Mouse (Mus musculus) MEL (cell line): ENCODE results near the gene Acaa1a. TPM values are rescaled to one million over a fixed set of nuclear protein-coding genes. Genes with fewer than 3 reads are reported as not detected.

Experiments
- DNase-seq: peaks from one replicate; pipeline ENCODE4 v3.0.0; 2011; ENCODE audit warnings: low read depth, low spot score
- H3K27ac ChIP-seq: 2 replicates; pipeline ENCODE4 v1.5.1; 2012; ENCODE audit warnings: low read depth, mild to moderate bottlenecking, control low read depth, low read length, moderate library complexity; ENCODE audit not compliant: control insufficient read depth
- H3K27me3 ChIP-seq, 2 experiments: fragments of 150-350 bp in 1 of 2; sonication (generic) in 1 of 2; 2 replicates each; pipeline ENCODE4 v1.6.1; 2012; ENCODE audit warnings: low read length in 2 of 2, mild to moderate bottlenecking in 2 of 2, improper control_type of control experiment in 1 of 2, moderate library complexity in 1 of 2; ENCODE audit not compliant: insufficient read depth in 2 of 2, control insufficient read depth in 1 of 2
- H3K36me3 ChIP-seq, 2 experiments: 2 replicates each; pipeline ENCODE4 v1.6.1; 2012 to 2014; ENCODE audit warnings: low read length in 2 of 2, improper control_type of control experiment in 1 of 2, inconsistent platforms in 1 of 2, mild to moderate bottlenecking in 1 of 2; ENCODE audit not compliant: insufficient read depth in 2 of 2, control insufficient read depth in 1 of 2
- H3K4me1 ChIP-seq, 2 experiments: fragments of 150-350 bp in 1 of 2; sonication (generic) in 1 of 2; 2 replicates each; pipeline ENCODE4 v1.6.1; 2012; ENCODE audit warnings: low read length in 2 of 2, improper control_type of control experiment in 1 of 2, mild to moderate bottlenecking in 1 of 2; ENCODE audit not compliant: insufficient read depth in 2 of 2, control insufficient read depth in 1 of 2
- H3K4me3 ChIP-seq, 2 experiments: fragments of 150-350 bp in 1 of 2; sonication (generic) in 1 of 2; 2 replicates each; pipeline ENCODE4 v1.5.1; 2012; ENCODE audit warnings: low read depth in 2 of 2, low read length in 2 of 2, mild to moderate bottlenecking in 2 of 2, moderate library complexity in 2 of 2, control low read depth in 1 of 2, improper control_type of control experiment in 1 of 2; ENCODE audit not compliant: control insufficient read depth in 1 of 2, insufficient read depth in 1 of 2
- H3K79me2 ChIP-seq: 2 replicates; pipeline ENCODE4 v1.6.1; 2012; ENCODE audit warnings: mild to moderate bottlenecking, low read length, moderate library complexity; ENCODE audit not compliant: control insufficient read depth, poor library complexity, insufficient read depth
- H3K9ac ChIP-seq: 2 replicates; pipeline ENCODE4 v1.6.1; 2012; ENCODE audit warnings: low read depth, mild to moderate bottlenecking, control low read depth, low read length, moderate library complexity; ENCODE audit not compliant: control insufficient read depth, poor library complexity, severe bottlenecking
- H3K9me3 ChIP-seq: fragments of 150-350 bp; sonication (generic); replicated peaks from 2 replicates; pipeline ENCODE4 v1.6.1; 2012; ENCODE audit warnings: mild to moderate bottlenecking, low read length, improper control_type of control experiment, moderate library complexity; ENCODE audit not compliant: insufficient read depth
- CTCF ChIP-seq, 3 experiments: IDR thresholded peaks in 2 of 3; conservative IDR thresholded peaks in 1 of 3; 2 replicates each; pipeline ENCODE4 v1.5.1; 2011 to 2012; ENCODE audit warnings: low read length in 3 of 3, low read depth in 2 of 3, mild to moderate bottlenecking in 2 of 3, improper control_type of control experiment in 1 of 3, inconsistent platforms in 1 of 3, mixed read lengths in 1 of 3, moderate library complexity in 1 of 3; ENCODE audit not compliant: control insufficient read depth in 1 of 3, insufficient read depth in 1 of 3, poor library complexity in 1 of 3, severe bottlenecking in 1 of 3
- ELF1 ChIP-seq: IDR thresholded peaks from 2 replicates; pipeline ENCODE4 v1.6.1; 2014; ENCODE audit warnings: low read depth, mild to moderate bottlenecking, inconsistent platforms, low read length, improper control_type of control experiment, moderate library complexity
- EP300 ChIP-seq, 2 experiments: IDR thresholded peaks; 2 replicates each; pipeline ENCODE4 v1.6.1; 2011; ENCODE audit warnings: improper control_type of control experiment in 2 of 2, low read length in 2 of 2, low read depth in 1 of 2, mild to moderate bottlenecking in 1 of 2
- ETS1 ChIP-seq: IDR thresholded peaks from 2 replicates; pipeline ENCODE4 v1.6.1; 2012; ENCODE audit warnings: low read depth, mild to moderate bottlenecking, inconsistent platforms, low read length, improper control_type of control experiment, moderate library complexity
- GATA1 ChIP-seq: IDR thresholded peaks from 2 replicates; pipeline ENCODE4 v1.6.1; 2011; ENCODE audit warnings: low read depth, low read length, improper control_type of control experiment
- JUND ChIP-seq: IDR thresholded peaks from 2 replicates; pipeline ENCODE4 v1.6.1; 2011; ENCODE audit warnings: low read depth, mild to moderate bottlenecking, improper control_type of control experiment, low read length
- KAT2A ChIP-seq: conservative IDR thresholded peaks from 2 replicates; pipeline ENCODE4 v1.6.1; 2012; ENCODE audit warnings: low read depth, low read length, improper control_type of control experiment, inconsistent platforms
- MAFK ChIP-seq: IDR thresholded peaks from 2 replicates; pipeline ENCODE4 v1.6.1; 2011; ENCODE audit warnings: low read depth, mild to moderate bottlenecking, low read length, improper control_type of control experiment, borderline replicate concordance
- MAZ ChIP-seq: IDR thresholded peaks from 2 replicates; pipeline ENCODE4 v1.6.1; 2012; ENCODE audit warnings: low read depth, mild to moderate bottlenecking, inconsistent platforms, low read length, improper control_type of control experiment
- MYB ChIP-seq: IDR thresholded peaks from 2 replicates; pipeline ENCODE4 v1.6.1; 2011; ENCODE audit warnings: mild to moderate bottlenecking, low read depth, low read length, improper control_type of control experiment
- MYC ChIP-seq: IDR thresholded peaks from 2 replicates; pipeline ENCODE4 v1.6.1; 2011; ENCODE audit warnings: low read depth, mild to moderate bottlenecking, low read length, improper control_type of control experiment, moderate library complexity
- NRF1 ChIP-seq: IDR thresholded peaks from 2 replicates; pipeline ENCODE4 v1.6.1; 2014; ENCODE audit warnings: low read depth, mild to moderate bottlenecking, inconsistent platforms, low read length, improper control_type of control experiment, moderate library complexity; ENCODE audit not compliant: poor library complexity, insufficient read depth, severe bottlenecking
- POLR2AphosphoS2 ChIP-seq: IDR thresholded peaks from 2 replicates; pipeline ENCODE4 v1.6.1; 2011; ENCODE audit warnings: low read length, improper control_type of control experiment
- POLR2AphosphoS5 ChIP-seq: IDR thresholded peaks from 2 replicates; pipeline ENCODE4 v1.6.1; 2012; ENCODE audit warnings: low read depth, borderline replicate concordance, mild to moderate bottlenecking, inconsistent platforms, low read length, moderate library complexity, mixed read lengths
- SIN3A ChIP-seq: IDR thresholded peaks from 2 replicates; pipeline ENCODE4 v1.6.1; 2012; ENCODE audit warnings: low read length, improper control_type of control experiment, inconsistent platforms
- SMC3 ChIP-seq: IDR thresholded peaks from 2 replicates; pipeline ENCODE4 v1.6.1; 2011; ENCODE audit warnings: low read depth, low read length, improper control_type of control experiment
- USF2 ChIP-seq, 2 experiments: IDR thresholded peaks; 2 replicates each; pipeline ENCODE4 v1.6.1; 2011 to 2012; ENCODE audit warnings: improper control_type of control experiment in 2 of 2, low read length in 2 of 2, borderline replicate concordance in 1 of 2, inconsistent platforms in 1 of 2, low read depth in 1 of 2, mild to moderate bottlenecking in 1 of 2; ENCODE audit not compliant: insufficient read depth in 1 of 2
- ZC3H11A ChIP-seq: IDR thresholded peaks from 2 replicates; pipeline ENCODE4 v1.6.1; 2012; ENCODE audit warnings: low read depth, mild to moderate bottlenecking, inconsistent platforms, low read length, improper control_type of control experiment
- ZMIZ1 ChIP-seq: IDR thresholded peaks from 2 replicates; pipeline ENCODE4 v1.6.1; 2012; ENCODE audit warnings: low read depth, mild to moderate bottlenecking, inconsistent platforms, low read length, improper control_type of control experiment, moderate library complexity
- polyA plus RNA-seq, 2 experiments: library from polyadenylated mRNA; stranded (reverse) in 1 of 2; unstranded in 1 of 2; fragments of >175 nt in 1 of 2; fragments of >200 nt in 1 of 2; gene quantifications; 2 replicates each; pipeline versions ENCODE4 v1.2.1 to v1.2.4; 2012; ENCODE audit warnings: low replicate concordance in 2 of 2, low read depth in 1 of 2; ENCODE audit not compliant: insufficient read length in 2 of 2, insufficient read depth in 1 of 2, missing spikeins in 1 of 2
- total RNA-seq: library from RNA; depleted of rRNA; stranded (reverse); fragments of 300-350 nt; gene quantifications from 2 replicates; pipeline ENCODE4 v1.2.3, GENCODE M21; 2012

The Acaa1a gene
- total and polyA plus RNA-seq, 3 experiments: 19.5 to 22.1 TPM; not detected in 1

DNA sequence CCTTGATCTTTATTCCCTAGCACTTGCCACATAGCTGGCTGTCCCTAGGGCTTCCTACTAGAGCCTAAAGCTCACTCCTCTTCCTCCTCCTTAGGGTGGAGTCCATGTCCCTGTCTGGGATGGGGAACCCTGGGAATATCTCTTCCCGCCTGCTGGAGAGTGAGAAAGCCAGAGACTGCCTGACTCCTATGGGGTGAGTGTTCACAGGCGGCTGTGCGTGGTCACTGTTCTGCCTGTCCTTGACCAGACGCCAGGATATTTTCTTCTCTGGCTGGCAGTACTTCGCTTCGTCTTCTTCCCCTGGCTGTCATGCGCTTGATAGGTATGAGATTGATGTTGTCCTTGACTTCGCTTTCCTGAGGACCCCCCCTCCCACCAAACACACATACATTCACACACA is 6.9 kb downstream of the Acaa1a start:
- Histone ChIP-seq H3K27me3 (no peaks in the 10 kb centered on the region), H3K9ac (no peak overlapping the region), H3K9me3 (no peaks in the 10 kb centered on the region), H3K79me2 (no peaks in the 10 kb centered on the region; the same call in 1 of the 2 replicates), H3K4me3 (no peak overlapping the region), H3K4me1 (peaks cover 0 to 5% of the 10 kb centered on the region in 2 experiments; a peak in 1 of 4 replicates), H3K36me3 (no peaks in the 10 kb centered on the region; a peak in 1 of 4 replicates), H3K27ac (no peak overlapping the region)
- DNase-seq: no peak
- no peak for TF ChIP-seq SMC3
- TF ChIP-seq GATA1: no peak
- no peak for TF ChIP-seq MYC
- TF ChIP-seq MYB: no peak
- TF ChIP-seq ELF1: no peak
- no peak for TF ChIP-seq NRF1
- TF ChIP-seq SIN3A: no peak

- Histone ChIP-seq H3K9me3 (no peaks in the 10 kb centered on the region), H3K27ac (no peak overlapping the region), H3K27me3 (no peaks in the 10 kb centered on the region)
- TF ChIP-seq POLR2AphosphoS5 (no peak), POLR2AphosphoS2 (no peak), SIN3A (no peak), KAT2A (no peak), CTCF (IDR thresholded peaks at IDR 0.05 in 2 of 3, conservative IDR thresholded peaks at IDR 0.05 in 1 of 3; ENCODE audit: control insufficient read depth in 1 of 3, insufficient read depth in 1 of 3, low read depth in 2 of 3, low read length in 3 of 3, poor library complexity in 1 of 3, severe bottlenecking in 1 of 3) (no peak), JUND (no peak), USF2 (IDR thresholded peaks at IDR 0.05; ENCODE audit: borderline replicate concordance in 1 of 2, insufficient read depth in 1 of 2, low read depth in 1 of 2, low read length in 2 of 2) (no peak), MAZ (no peak), ETS1 (no peak), ZC3H11A (no peak), EP300 (IDR thresholded peaks at IDR 0.05; ENCODE audit: low read depth in 1 of 2, low read length in 2 of 2) (no peak), MAFK (no peak), ZMIZ1 (no peak), GATA1 (no peak), MYB (no peak)
- TF ChIP-seq, all 39 proteins: peak for 0
- no peak overlapping the region for H3K9ac ChIP-seq
- H3K36me3 ChIP-seq: no peaks in the 10 kb centered on the region
- no peaks in the 10 kb centered on the region for H3K79me2 ChIP-seq
- no peak overlapping the region for H3K4me3 ChIP-seq
- DNase-seq: no peak
- H3K4me1 ChIP-seq: no peaks in the 10 kb centered on the region
Measured at GRCm38 (mm10) chr9:119350531-119350930, 11.1 kb downstream of the Acaa1a start.
